Mouse (Mus musculus): Measurements from ENCODE around the gene Smarcal1. TPM values are rescaled to one million over a fixed set of nuclear protein-coding genes. Genes with fewer than 3 reads are reported as not detected.

Gene Smarcal1
- polyA plus RNA-seq, 1 experiment, result 47.7 TPM

DNA sequence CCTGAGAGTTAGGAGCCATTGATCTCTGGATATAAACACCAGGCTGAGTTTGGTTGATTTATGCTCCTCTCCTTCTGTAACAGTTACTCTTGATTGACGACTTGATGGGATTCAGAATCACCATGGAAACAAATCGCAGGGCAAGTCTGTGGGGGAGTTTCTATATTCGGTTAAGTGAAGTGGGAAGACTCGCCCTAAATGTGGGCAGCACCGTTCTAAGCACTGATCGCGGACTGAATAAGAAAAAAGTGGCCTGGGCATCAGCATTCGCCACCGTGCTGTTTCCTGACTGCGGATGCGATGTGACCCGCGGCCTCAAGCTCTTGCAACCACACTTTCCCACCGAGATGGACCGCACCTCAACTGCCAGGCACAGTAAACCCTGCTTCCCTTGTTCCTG lies 4.7 kb upstream of the Smarcal1 start:
- Histone ChIP-seq H3K4me3 (replicated peaks; ENCODE audit: insufficient read depth, low read depth, low read length) (no peak overlapping the region), H3K27me3 (ENCODE audit: control insufficient read depth, insufficient read depth, low read length) (no peaks in the 10 kb centered on the region), H3K27ac (ENCODE audit: insufficient read depth, low read length) (no peak overlapping the region), H3K4me1 (ENCODE audit: control insufficient read depth, insufficient read depth, low read length) (no peaks in the 10 kb centered on the region)
- 68% methylated on average over 15 of the region's 15 CpGs for WGBS
- no peak for TF ChIP-seq CTCF (IDR thresholded peaks at IDR 0.05; ENCODE audit: borderline replicate concordance, insufficient read depth, low read depth, low read length)
- TF ChIP-seq POLR2A (IDR thresholded peaks at IDR 0.05; ENCODE audit: borderline replicate concordance, insufficient read depth, low read length), result no peak
- DNase-seq, result no peak

DNA sequence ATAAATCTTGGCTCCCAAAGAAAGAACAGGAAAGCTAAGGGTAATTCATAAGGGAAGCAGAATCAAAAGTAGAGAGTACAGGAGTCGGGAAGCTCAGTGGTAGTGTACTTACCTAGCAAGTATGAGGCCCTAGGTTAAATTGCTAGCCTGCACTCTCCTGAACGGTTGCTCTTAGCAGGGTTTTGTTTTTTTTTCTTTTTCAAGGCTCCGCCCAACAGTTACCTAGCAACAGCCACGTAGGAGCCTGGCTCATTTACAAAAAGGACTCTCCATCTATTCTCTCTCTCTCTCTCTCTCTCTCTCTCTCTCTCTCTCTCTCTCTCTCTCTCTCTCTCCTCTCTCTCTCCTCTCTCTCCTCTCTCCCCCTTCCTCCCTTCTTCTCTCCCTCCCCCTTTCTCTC lies 4.2 kb upstream of the Smarcal1 start:
- DNase-seq, result no peak
- no peak overlapping the region for H3K4me3 ChIP-seq (replicated peaks; ENCODE audit: insufficient read depth, low read depth, low read length)
- no peak overlapping the region for H3K27ac ChIP-seq (ENCODE audit: insufficient read depth, low read length)

GRCm38 (mm10) chr1:72583906-72584305 lies 855 bp downstream of the Smarcal1 start:
- no peak overlapping the region; the same call in 1 of the 2 replicates for H3K27ac ChIP-seq (ENCODE audit: insufficient read depth, low read length)
- no peaks in the 10 kb centered on the region for H3K27me3 ChIP-seq (ENCODE audit: control insufficient read depth, insufficient read depth, low read length)
- TF ChIP-seq POLR2A (IDR thresholded peaks at IDR 0.05; ENCODE audit: borderline replicate concordance, insufficient read depth, low read length), result no peak
- no peak for DNase-seq
- 57% methylated on average over 4 of the region's 4 CpGs for WGBS
- H3K4me3 ChIP-seq (replicated peaks; ENCODE audit: insufficient read depth, low read depth, low read length), result peak overlapping the region; percentile 98
- H3K4me1 ChIP-seq (ENCODE audit: control insufficient read depth, insufficient read depth, low read length), result no peaks in the 10 kb centered on the region; the same call in 1 of the 2 replicates

More for the DNA sequence above, 4.2 kb upstream of the Smarcal1 start:
- H3K27me3 ChIP-seq (ENCODE audit: control insufficient read depth, insufficient read depth, low read length), result no peaks in the 10 kb centered on the region
- WGBS, result 42% methylated on average over 4 of the region's 4 CpGs
- no peaks in the 10 kb centered on the region for H3K4me1 ChIP-seq (ENCODE audit: control insufficient read depth, insufficient read depth, low read length)
- TF ChIP-seq POLR2A (IDR thresholded peaks at IDR 0.05; ENCODE audit: borderline replicate concordance, insufficient read depth, low read length) (no peak), CTCF (IDR thresholded peaks at IDR 0.05; ENCODE audit: borderline replicate concordance, insufficient read depth, low read depth, low read length) (no peak)

DNA sequence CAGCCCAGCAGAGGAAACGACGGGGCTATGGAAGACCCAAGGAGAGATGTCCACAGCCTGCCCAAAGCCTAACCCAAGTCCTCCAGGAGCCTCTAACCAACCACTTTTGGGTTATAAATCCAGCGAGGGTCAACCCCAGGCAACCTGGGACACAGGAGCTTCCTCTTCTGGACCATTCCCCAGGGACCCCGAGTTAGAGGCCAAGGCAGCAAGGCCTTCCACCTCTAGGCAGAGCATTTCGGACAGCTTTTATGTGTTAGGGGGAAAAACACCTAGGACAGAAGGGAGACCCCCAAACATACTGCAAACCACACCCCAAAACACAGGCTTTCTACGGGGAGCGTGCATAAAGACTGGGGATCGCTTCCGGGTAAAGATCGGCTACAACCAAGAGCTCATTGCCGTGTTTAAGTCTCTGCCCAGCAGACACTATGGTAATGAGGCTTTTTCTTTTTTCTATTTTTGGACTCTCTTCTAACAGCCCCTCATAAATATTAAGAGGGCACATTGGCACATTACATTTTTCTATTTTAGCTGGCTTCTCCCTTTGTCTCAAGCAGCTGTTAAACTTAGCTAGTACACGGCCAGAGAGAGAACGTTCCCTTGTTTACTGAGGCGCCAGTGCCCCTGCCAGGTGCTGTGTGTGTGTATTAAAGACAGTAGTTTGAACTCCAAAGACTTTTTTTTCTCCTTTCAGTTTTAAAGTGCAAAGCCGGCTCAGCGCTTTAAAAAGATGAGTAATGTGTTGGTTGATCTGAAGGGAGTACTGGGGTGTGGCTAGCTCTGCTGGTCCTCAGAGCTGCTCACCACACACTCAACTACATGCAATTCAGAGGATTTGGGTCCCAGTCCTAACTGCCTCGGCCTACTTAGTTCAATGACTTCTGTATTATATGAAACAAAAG lies 3.2 kb downstream of the Smarcal1 start:
- no peak for DNase-seq
- WGBS, result 87% methylated on average over 17 of the region's 17 CpGs
- Histone ChIP-seq H3K4me3 (replicated peaks; ENCODE audit: insufficient read depth, low read depth, low read length) (no peak overlapping the region), H3K27me3 (ENCODE audit: control insufficient read depth, insufficient read depth, low read length) (no peaks in the 10 kb centered on the region), H3K4me1 (ENCODE audit: control insufficient read depth, insufficient read depth, low read length) (no peaks in the 10 kb centered on the region; the same call in 1 of the 2 replicates), H3K27ac (ENCODE audit: insufficient read depth, low read length) (no peak overlapping the region)
- TF ChIP-seq CTCF (IDR thresholded peaks at IDR 0.05; ENCODE audit: borderline replicate concordance, insufficient read depth, low read depth, low read length) (no peak), POLR2A (IDR thresholded peaks at IDR 0.05; ENCODE audit: borderline replicate concordance, insufficient read depth, low read length) (no peak)

DNA sequence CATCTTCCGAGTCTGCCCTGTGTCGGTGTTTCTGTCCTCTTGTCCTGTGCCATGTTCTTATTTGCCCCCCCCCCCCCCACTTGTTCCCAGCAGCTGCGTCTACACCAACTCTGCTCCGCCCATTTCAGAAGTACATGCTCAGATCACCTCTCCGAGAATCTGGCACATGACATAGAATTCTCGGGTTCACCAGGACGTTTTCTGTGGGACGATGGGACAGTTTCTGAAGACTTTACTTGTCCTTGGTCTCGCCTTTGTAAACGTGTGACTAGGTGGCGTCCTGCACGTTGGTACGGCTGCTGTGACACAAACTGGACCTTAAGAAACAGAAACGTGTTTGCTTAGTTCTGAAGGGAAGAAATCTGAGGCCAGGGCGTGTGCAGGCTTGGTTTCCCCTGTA lies 4.5 kb downstream of the Smarcal1 start:
- H3K4me3 ChIP-seq (replicated peaks; ENCODE audit: insufficient read depth, low read depth, low read length), result no peak overlapping the region
- TF ChIP-seq CTCF (IDR thresholded peaks at IDR 0.05; ENCODE audit: borderline replicate concordance, insufficient read depth, low read depth, low read length) (no peak), POLR2A (IDR thresholded peaks at IDR 0.05; ENCODE audit: borderline replicate concordance, insufficient read depth, low read length) (no peak)
- H3K27ac ChIP-seq (ENCODE audit: insufficient read depth, low read length), result no peak overlapping the region
- H3K27me3 ChIP-seq (ENCODE audit: control insufficient read depth, insufficient read depth, low read length), result no peaks in the 10 kb centered on the region
- 93% methylated on average over 15 of the region's 15 CpGs for WGBS
- DNase-seq, result no peak
- H3K4me1 ChIP-seq (ENCODE audit: control insufficient read depth, insufficient read depth, low read length), result no peaks in the 10 kb centered on the region; the same call in 1 of the 2 replicates

DNA sequence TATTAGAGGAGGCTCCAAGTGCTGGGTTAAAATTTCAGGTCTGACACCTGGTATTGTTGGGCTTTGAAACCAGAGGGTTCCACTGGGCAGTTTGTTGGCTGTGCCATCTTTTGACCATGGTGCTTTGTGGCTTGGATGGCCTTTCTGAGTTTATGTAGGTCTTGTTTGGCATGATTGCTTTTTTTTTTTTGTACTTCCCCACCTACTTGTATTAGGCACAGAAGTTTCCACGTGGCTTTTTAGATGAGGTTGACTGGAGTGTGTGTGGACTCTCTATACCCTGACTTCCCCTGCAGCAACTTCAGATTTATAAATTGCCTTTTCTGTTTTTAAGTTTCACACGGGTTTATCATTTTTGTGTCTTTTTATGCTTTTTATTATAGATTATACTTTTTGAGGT lies 5.7 kb downstream of the Smarcal1 start:
- no peaks in the 10 kb centered on the region for H3K27me3 ChIP-seq (ENCODE audit: control insufficient read depth, insufficient read depth, low read length)
- H3K4me1 ChIP-seq (ENCODE audit: control insufficient read depth, insufficient read depth, low read length), result peaks cover 7% of the 10 kb centered on the region
- 84% methylated on average over 2 of the region's 2 CpGs for WGBS
- no peak for TF ChIP-seq CTCF (IDR thresholded peaks at IDR 0.05; ENCODE audit: borderline replicate concordance, insufficient read depth, low read depth, low read length)
- no peak for TF ChIP-seq POLR2A (IDR thresholded peaks at IDR 0.05; ENCODE audit: borderline replicate concordance, insufficient read depth, low read length)
- no peak overlapping the region for H3K27ac ChIP-seq (ENCODE audit: insufficient read depth, low read length)
- DNase-seq, result no peak
- no peak overlapping the region for H3K4me3 ChIP-seq (replicated peaks; ENCODE audit: insufficient read depth, low read depth, low read length)

DNA sequence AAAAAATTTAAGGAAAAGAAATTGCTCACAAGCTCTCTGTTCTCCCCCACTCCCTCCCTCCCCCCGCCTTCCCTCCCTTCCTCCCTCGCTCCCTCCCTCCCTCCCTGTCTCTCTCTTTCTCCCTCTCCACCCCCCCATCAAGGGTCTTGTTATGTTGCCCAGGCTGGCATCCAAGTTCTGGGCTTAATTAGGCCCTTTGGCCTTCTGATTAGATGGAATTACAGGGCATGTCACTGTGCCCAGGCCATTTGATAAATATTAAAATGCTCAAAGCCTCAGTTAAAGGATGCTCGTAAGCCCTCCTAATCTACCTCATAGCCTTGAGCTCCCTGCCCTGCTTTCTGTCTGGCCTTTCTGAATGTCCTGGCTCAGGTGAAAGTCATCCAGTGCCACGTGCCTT lies 7.6 kb downstream of the Smarcal1 start:
- peaks cover 7% of the 10 kb centered on the region for H3K4me1 ChIP-seq (ENCODE audit: control insufficient read depth, insufficient read depth, low read length)
- TF ChIP-seq POLR2A (IDR thresholded peaks at IDR 0.05; ENCODE audit: borderline replicate concordance, insufficient read depth, low read length), result no peak
- H3K27ac ChIP-seq (ENCODE audit: insufficient read depth, low read length), result no peak overlapping the region
- WGBS, result 79% methylated on average over 4 of the region's 4 CpGs
- no peaks in the 10 kb centered on the region for H3K27me3 ChIP-seq (ENCODE audit: control insufficient read depth, insufficient read depth, low read length)
- DNase-seq, result no peak
- H3K4me3 ChIP-seq (replicated peaks; ENCODE audit: insufficient read depth, low read depth, low read length), result no peak overlapping the region

DNA sequence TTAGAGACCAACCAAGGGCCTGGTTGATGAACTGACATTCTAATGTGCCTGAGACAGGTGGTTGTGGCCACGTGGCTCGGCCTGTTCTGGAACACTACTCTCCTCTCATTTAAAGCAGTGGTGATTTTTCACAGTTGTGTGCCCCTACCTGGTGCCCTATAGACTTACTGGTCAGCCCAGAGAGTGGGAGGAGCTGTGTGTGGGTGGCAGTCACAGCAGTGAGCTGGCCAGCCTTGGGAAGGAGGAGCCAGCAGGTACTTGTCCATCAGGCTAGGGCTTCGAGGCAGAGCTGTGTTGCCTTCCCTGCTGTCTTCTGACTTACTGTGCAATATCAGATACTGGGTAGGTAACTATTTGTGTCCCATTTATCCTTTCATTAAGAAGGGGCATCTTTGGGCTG lies 9.3 kb downstream of the Smarcal1 start:
- no peak overlapping the region for H3K4me3 ChIP-seq (replicated peaks; ENCODE audit: insufficient read depth, low read depth, low read length)
- 62% methylated on average over 3 of the region's 3 CpGs for WGBS

More for the DNA sequence above, 9.3 kb downstream of the Smarcal1 start:
- no peak overlapping the region for H3K27ac ChIP-seq (ENCODE audit: insufficient read depth, low read length)
- H3K4me1 ChIP-seq (ENCODE audit: control insufficient read depth, insufficient read depth, low read length), result peaks cover 7% of the 10 kb centered on the region
- no peak for TF ChIP-seq POLR2A (IDR thresholded peaks at IDR 0.05; ENCODE audit: borderline replicate concordance, insufficient read depth, low read length)
- TF ChIP-seq CTCF (IDR thresholded peaks at IDR 0.05; ENCODE audit: borderline replicate concordance, insufficient read depth, low read depth, low read length), result no peak
- no peaks in the 10 kb centered on the region for H3K27me3 ChIP-seq (ENCODE audit: control insufficient read depth, insufficient read depth, low read length)
- DNase-seq, result no peak

Data from cerebellum, adult 2 months (tissue).